Mouse (Mus musculus) lung, adult 2 months (tissue): Measurements from ENCODE around the gene Hpn.

ENCODE experiments used
- CTCF ChIP-seq: fragments of 200-500 bp; IDR thresholded peaks from 2 replicates; pipeline ENCODE4 v1.5.1; 2011; ENCODE audit warnings: mild to moderate bottlenecking, low read length, control low read depth; ENCODE audit not compliant: insufficient read depth
- POLR2A ChIP-seq: fragments of 200-500 bp; IDR thresholded peaks from 2 replicates; pipeline ENCODE4 v1.6.1; 2011; ENCODE audit warnings: low read depth, mild to moderate bottlenecking, control low read depth, low read length, borderline replicate concordance; ENCODE audit errors: extremely low read depth

- no peak for TF ChIP-seq CTCF
- no peak for TF ChIP-seq POLR2A
Measured at GRCm38 (mm10) chr7:31086175-31086755, 28.8 kb downstream of the Hpn start.
